Mouse (Mus musculus) gastrocnemius, adult 18-20 months (tissue): ENCODE data around the gene Il17f. TPM values are rescaled to one million over a fixed set of nuclear protein-coding genes. Genes with fewer than 3 reads are reported as not detected.
"Not testable (repeated sequence)": the region's sequence is repeated elsewhere in the genome, so short reads cannot be mapped to it uniquely, and the experiment has no call there.

Source experiments
- DNase-seq: peaks from one replicate; pipeline ENCODE4 v3.0.0; 2021; ENCODE audit warnings: low spot score
- long read RNA-seq, 2 experiments: library from polyadenylated mRNA; stranded (forward); transcript quantifications; one replicate each; pipeline ENCODE4 v2.0.0; 2021
- total RNA-seq, 2 experiments: library from RNA; stranded (reverse); gene quantifications; 2 replicates each; pipeline ENCODE4 v1.2.3; 2021

Gene Il17f
- not detected for total RNA-seq
- long read RNA-seq, experiment 1: 0 reads
- long read RNA-seq, experiment 2: 0 reads

DNA sequence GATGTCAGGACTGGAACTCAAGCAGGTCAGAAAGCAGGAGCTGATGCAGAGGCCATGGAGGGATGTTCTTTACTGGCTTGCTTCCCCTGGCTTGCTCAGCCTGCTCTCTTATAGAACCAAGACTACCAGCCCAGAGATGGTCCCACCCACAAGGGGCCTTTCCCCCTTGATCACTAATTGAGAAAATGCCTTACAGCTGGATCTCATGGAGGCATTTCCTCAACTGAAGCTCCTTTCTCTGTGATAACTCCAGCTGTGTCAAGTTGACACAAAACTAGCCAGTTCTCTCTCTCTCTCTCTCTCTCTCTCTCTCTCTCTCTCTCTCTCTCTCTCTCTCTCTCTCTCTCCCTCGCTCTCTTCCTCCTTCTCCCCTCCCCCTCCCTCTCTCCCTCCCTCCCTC, at the start of gene Il17f:
Il17f (minus strand) TSS at position 101 of the 400 bp plus-strand sequence.
- DNase-seq: not testable (repeated sequence)

DNA sequence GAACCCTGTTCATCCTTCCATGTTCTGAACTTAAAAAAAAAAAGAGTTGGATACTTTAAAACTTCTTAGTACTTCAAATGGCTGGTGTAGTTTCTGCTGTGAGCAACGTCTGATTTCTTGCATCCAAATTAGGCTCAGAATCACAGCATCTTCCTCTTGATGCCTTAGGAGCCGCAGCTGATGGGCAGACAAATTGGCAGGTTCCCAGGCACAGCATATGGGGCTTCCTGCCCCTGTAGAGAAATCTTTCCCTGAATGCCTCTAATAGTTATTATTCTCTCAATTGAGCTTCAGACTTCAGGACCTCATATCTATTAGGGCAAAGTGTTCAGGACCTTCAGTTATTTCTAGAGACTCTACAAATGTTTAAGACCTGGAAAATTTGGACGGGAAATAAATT, 49.5 kb upstream of the Il17f start:
- DNase-seq: no peak

DNA sequence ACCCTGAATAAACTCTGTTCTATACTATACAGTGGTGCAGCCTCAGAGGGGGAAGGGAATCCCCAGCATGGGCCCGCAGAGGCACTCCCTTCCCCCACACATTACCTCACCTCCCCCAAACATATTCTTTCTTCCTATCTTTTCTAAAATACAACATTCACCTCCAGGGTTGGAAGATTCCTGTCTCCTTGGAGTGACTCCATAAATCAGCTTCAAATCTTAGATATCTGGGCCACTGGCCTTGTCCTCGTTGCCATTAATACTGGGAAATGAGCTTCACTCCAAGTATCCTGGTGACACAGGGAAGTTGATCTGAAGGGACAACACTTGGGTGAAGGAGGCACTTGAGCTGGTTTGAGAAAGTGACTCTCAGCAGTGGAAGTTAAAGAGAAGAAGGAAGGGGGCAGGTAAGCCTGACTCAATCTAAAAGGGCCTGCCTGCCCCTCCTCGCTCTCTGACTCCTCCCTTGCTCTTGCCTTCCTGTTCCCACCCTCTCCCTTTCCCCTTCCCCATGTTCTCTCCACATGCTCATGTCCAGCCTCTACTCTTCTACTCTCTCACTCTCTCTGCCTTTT, 46.2 kb upstream of the Il17f start:
- DNase-seq: no peak

DNA sequence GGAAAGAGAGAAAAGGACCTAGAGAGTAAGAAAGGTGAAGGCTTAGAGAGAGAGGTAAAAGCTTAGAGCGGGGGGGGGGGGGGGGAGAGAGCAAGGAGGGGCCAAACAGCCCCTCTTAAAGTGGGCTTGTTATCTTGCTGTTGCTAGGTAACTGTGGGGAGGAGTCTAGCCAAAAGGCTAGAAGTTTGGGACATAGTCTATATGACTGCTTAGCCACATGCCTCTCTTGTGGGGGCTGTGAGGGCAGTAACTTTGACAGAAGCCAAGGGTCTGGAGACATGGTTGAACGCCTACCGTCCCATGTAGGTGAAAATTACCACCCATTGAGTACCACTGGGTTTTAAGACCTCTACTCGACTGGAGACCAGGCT, 42.7 kb upstream of the Il17f start:
- no peak for DNase-seq

DNA sequence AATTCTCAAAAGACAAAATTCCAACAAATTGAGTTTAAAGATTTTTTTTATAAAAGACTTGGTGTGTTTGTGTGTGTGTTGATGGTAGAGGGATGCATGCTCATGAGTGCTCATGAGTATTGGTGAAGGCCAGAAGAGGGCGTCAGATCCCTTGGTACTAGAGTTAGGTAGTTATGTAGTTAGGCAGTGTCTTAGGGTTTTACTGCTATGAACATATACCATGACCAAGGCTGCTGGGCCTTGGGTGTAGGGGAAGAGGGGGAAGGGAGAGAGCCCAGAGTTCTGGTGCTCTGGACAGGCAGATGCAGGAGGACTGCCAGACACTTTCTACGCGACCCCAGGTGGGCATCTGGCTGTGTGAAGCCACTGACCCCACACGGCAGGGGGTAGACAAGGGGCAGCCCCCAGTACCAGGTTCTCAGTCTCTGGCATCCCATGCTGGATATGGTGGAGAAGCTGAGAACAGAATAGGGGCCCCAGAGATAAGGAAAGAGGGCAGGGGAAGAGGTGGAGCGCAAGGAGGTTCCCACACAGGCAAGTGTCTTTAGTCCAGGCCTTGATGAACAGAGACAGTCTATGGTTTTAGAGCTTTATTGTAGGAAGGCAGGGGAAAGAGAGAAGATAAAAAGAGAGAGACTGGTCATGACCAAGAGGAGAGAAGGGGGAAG, 42.2 kb upstream of the Il17f start:
- DNase-seq: no peak

DNA sequence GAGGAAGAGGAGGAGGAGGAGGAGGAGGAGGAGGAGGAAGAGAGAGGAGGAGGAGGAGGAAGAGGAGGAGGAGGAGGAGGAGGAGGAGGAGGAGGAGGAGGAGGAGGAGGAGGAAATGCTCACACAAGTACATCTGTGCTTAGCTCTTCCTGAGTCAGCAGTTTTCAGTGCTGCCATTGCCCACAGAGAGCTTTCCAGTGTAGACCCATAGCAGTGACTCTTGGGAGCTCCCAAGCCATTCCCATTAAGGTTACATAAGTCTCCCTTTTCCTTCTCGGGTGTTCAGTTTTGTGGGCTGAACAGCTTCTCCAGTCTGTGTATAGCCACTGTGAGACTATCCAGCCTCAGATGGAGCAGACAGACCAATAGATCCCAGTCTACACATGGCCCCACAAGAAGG, 40.1 kb upstream of the Il17f start:
- DNase-seq: no peak

DNA sequence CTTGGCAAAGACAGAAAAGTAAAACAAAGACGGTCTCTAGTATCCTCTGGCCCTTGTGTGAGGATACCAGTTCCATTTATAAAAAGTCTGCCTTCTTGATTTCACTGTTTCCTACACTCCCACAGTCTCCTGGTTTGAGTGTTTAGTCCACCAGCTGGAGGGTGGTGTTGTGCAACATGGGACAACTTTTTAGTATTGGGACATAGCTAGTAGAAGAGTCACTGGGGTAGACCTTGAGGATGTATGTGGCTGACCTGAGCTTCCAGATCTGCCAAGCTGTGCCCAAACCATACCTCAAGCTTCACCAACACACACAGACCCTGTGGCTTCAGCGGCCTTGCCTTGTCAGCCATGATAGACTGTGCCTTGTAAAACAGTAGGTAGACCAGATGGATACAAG, 37.6 kb upstream of the Il17f start:
- DNase-seq: no peak

DNA sequence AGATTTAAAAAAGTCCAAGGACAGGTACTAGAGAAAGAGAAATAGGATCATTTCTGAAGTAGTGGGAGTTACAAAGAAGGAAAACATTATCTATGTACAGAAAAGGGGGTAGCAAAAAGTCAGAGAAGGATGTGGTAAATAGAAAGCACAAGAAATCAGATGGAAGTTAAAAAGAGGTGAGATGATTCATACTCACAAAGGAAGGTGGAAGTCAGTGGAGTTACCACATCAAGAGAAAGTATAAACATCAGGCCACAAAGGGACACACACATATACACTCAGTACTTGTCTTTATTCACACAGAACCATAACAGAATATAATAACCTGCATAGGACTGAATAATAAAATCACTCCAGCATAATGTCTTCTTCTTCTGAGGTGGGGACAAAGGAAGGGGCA, 34.6 kb upstream of the Il17f start:
- no peak for DNase-seq

DNA sequence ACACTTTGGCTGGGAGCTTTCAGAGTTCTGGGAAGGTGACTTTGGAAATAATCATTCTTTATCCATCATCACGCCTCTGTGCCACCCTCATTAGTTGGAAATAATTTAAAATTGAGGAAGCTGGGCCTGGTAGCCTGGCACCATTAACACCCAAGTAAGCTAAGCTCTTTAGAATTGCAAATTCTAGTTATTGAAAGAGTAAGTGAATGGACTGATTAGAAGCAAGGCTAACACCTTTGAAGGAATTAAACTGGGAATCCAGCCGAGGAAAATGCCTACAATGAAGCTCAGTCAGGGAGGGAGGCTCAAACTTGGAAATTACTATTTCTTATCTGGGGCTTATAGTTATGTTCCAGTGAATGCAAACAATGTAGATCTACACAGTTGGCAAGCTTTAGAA, 33.5 kb upstream of the Il17f start:
- DNase-seq: no peak

DNA sequence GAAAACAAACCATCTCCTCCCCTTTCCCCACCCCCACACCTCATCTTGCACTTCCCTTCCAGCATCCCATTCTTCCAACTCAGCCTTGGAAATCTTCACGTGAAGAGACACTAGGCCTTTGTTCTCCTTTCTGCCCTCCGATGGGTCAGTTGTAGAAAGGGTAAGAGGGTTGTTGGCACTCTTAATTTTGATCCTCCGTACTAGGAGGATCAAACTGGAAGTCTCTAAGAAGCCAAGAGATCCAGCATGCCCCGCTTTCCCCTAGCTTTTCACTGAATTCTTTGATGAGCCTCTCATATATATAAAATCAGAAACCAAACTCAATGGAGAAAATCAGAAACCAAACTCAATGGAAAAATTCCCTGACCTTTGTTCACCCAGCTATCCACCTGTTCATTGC, 33.1 kb upstream of the Il17f start:
- no peak for DNase-seq

DNA sequence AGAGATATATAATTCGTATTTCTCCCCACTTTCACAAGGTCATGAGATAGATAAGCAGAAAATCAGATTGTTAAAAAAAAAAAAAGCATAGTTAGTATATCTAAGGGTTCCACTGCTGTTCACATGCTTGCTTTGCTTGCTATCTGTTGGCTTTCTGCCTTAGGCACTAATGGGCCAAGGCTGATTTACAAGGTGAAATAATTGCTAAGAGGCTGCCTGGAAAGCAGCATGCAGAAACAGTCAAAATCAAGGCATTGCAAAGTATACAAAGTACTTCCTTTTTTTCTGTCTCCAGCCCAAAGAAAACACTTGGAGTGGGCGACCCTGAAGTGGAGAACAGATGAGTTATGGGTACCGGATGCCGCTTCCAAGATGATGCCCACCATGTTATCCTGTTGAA, 30.5 kb upstream of the Il17f start:
- no peak for DNase-seq

DNA sequence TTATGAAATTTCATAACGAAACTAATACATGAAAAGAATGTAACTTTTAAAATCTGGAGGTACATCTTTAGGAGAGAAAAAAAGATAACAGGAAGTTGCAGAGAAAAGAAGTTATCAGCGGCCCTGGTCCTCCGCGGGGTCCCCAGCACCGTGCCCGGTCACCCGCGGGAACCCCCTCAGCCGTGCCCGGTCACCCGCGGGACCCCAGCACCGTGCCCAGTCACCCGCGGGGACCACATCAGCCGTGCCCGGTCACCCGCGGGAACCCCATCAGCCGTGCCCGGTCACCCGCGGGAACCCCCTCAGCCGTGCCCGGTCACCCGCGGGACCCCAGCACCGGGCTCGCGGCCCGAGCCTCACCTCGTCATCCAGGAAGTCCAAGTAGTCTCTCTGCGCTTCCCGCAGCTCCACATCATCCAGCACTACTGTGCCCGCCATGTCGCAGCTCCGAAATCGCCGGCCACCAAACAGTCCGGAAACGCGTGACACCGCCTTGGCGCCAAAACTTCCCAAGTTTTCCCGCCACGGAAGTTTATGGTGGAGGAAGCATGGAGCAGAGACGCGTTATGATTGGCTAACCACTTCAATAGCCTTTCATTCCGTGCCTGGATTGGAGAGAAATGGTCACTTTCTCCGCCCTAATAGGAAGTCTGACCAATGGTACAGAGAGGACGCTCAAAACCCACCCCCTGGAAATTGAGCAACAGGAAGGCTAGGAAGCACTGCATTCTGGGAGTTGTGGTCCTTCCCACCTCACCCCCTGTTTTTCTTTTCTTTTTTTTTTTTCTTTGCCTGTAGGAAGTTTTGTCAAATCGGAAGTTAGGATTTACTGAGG, 29.6 kb upstream of the Il17f start, which contains the start of gene Mcm3:
Mcm3 (minus strand) TSS at position 542 of the 835 bp plus-strand sequence.
- peak; percentile 96 for DNase-seq

DNA sequence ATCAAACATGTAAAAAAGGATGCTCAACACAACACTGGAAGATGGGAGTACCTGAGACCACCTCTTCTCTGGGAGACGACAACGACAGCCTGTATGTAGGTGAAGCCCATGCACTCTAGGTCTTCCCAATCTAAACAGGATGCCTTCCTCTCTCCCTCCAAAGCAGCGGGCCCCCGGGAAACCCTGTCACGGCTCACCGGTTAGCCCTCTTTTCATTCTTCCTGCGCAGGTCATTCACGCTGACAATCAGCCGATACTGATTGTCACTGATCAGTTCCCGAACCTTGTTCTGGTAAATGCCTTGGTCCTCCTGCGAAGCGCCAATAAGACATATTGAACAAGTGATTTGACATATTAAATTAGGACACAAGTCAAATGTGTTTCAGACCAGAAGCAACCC, 27.2 kb upstream of the Il17f start:
- no peak for DNase-seq

DNA sequence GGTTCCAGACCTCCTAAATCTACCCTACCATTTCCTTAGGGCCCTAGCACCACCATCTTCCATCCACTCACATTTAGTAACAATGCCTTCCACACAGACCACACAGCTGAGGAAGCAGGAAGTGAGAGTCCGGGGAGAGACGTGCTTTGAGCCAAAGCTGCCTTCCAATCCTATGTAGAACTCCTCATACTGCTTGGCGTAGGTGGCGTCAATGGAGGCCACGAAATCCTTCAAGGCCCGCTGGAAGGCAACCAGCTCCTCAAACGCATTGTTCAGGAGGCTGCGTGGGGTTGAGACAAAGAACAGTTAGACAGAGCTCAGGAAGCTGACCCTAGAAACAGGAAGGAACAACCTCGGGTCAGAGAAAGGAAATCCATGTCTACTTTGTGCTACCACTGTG, 26.8 kb upstream of the Il17f start:
- DNase-seq: no peak

DNA sequence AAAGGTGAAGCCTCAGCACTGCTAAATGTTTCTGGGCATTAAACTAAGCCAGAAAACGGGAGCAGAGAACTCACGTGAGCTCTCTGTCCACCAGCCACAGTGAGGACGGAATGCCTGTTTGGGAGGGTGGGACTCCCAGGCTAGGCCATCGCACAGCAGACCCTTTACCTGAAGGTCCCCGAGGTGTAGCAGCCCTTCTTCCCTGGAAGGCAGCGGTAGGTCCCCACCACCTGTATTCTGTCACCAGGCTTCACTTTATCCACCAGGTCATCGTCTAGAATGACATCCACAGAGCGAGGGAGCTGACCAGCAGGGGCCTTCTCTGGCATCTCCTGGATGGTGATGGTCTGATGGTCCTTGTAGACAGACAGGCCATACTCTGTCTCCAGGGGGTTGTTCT, 24.1 kb upstream of the Il17f start:
- no peak for DNase-seq

DNA sequence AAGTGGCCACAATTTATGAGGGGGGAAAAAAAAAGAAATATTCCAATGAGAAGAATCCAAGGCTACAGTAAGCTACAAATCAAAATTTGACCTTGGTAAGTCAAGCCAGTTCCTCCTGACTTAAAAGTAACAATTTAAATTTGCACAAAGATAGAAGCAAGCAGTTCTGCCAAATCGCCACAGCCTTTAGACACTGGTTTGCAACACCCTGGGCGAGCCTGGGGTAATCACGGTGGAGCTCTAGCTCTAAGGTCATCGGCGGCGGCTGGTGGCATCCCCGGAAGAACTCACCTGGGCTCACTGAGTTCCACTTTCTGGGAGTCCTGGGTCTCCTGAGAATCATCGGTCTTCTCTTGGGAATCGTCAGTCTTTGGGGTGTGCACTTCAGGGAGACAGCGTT, 14.1 kb upstream of the Il17f start:
- no peak for DNase-seq

DNA sequence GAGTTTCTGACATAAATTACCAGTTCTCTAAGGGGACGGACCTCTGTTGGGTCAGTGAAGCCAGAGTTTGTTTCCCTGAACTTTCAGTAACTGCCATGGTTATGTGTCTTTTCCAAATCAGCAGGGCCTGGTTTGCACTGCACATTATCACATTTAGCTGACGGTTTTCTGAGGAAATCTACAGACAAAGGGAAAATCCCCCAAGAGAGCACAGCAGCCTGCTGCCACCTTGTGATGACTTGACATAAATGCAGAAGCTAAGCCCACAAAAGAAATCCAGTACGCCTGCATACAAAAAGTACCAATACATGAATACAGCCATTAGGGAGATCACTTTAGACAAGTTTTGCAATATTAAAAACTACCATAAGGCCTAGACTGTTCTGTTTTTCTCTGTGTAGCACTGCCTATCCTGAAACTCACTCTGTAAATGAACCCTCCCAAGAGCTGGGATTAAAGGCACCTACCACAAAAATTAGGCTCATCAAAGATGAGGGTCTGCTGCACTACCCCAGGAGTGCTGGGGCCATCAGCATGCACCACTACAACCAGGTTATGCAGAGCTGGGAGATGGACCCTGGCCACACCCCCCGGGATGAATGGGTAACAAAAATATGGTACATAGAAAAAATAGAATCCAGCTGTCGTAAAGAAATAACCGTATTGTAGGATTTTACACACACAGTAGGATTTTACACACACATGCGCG, 11.4 kb upstream of the Il17f start:
- no peak for DNase-seq

DNA sequence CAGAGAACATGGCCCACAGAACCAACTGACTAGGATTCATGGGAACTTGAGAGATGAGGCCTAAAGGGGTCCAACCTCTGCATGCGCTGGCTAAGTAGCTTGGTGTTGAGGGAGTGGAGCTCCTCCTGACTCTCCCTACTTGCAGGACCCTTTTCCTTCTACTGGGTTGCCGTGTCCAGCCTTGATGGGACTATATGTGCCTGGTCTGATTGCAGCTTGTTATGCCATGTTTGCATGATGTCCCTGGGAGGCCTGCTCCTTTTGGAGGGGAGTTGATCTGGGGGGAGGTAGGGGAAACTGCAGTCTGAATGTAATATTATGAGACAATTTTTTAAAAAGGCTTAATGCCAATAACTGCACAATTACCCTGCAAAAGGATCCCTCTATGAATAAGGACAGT, 10.9 kb upstream of the Il17f start:
- no peak for DNase-seq

DNA sequence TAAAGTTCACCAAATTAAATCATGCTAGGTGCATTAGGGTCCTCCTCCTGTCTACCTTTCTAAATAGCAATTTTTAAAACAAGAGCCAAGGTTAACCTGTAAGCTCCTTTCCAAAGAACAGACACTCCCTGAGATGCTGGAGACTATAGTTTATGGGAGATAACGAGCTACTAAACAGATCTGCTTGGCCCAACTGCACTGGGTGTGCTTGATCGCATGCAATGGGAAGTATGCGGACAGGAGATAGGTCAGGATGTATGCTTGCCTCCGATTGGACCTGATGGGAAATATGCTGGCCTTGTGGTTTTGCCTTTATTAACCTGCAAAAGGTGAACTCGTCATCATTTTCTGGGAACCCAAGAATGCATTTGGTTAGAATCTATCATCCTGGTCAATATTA, 4.8 kb upstream of the Il17f start:
- no peak for DNase-seq

DNA sequence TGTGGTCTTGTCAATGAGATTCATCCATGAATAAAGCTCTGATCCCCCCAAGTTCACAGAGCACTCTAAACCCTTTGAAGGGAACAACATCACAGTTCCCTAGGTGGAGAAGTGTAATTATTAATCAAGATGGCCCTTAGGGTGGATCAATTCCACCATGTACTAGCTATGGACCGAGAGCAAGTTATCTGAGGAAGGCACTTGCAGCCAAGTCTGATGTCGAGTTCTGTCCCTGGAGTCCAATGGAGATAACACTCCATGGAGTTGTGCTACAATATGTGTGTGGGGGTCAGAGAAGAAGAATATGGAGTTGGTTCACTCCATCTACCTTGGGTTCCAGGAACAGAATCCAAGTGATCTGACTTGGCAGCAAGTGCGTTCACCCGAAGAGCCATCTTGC, 4.3 kb upstream of the Il17f start:
- DNase-seq: no peak

DNA sequence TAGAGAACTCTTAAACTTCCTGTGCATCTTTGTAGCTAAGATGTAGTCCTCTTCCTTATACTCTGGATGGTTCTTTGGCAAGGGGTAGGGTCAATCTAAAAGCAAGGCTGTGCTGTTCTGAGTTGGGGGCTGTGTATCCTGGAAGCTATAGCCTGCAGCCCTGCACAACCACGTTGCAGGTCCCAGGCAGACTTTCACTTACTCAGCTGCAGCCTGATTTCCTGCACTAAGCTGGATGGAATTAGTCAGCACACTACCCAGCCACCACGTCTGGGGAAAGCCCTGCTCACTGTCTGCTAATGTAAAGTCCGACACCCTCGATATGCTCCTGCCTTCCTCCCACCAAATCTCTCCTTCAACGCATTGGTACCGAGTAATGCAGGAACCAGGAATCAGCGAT, 997 bp upstream of the Il17f start:
- no peak for DNase-seq

DNA sequence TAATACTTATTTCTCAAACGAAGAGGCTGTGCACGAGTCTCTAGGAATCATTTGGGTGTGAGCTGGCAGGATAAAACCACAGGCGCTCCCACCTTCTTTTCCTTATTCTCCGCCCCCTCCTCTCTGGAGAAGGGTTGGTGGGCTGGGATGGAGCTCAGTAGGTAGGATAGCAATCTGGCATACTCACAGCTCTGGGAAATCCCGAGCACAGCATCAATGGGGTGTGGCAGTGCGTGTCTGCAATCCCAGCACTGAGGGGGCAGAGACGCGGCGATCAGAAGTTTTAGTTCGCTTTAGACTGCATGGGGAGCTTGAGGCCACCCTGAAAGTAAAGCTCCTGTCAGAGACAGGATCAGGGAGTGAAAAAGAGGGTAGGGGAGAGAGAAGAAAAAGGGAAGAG, 2.0 kb downstream of the Il17f start:
- no peak for DNase-seq
